17 mouse cellular contexts compared by ENCODE assay signal in genomic region chr9:30777816-30778215, GRCm38 (mm10).
"Had no signal": no experiment of that assay in that cellular context is flagged by ENCODE, and none has a peak within 500 bp of the region (broad histone marks: within the 10 kb centered on the region; RNA-seq: fewer than 3 reads in every experiment).

No protein-coding gene starts in this region.

- H3K9me3 ChIP-seq: lung, embryonic 15.5 days; midbrain, embryonic 12.5 days; neural tube, embryonic 12.5 days; stomach, embryonic 15.5 days had no signal

- DNase-seq: liver, postnatal 0 days; lung, adult 2 months; lung, postnatal 14 days; lung, postnatal 36 days; midbrain, embryonic 14.5 days; right cerebral cortex, postnatal 14 days; thymus, adult 2 months; thymus, postnatal 25 days; thymus, postnatal 4 days had no signal

- H3K4me2 ChIP-seq: lung, embryonic 15.5 days; midbrain, embryonic 12.5 days; neural tube, embryonic 12.5 days; stomach, embryonic 15.5 days had no signal

- H3K27ac ChIP-seq: lung, embryonic 15.5 days; macrophage; midbrain, embryonic 12.5 days; neural tube, embryonic 12.5 days; stomach, embryonic 15.5 days; stomach, postnatal 0 days had no signal

- H3K9ac ChIP-seq: liver, postnatal 0 days; lung, embryonic 15.5 days; midbrain, embryonic 12.5 days; neural tube, embryonic 12.5 days; stomach, embryonic 15.5 days had no signal

- ATAC-seq: liver, postnatal 0 days; lung, postnatal 0 days had no signal

- H3K27me3 ChIP-seq: lung, embryonic 15.5 days; megakaryocyte, embryonic 14.5 days; midbrain, embryonic 12.5 days; neural tube, embryonic 12.5 days; stomach, embryonic 15.5 days had no signal

- H3K36me3 ChIP-seq: lung, embryonic 15.5 days; midbrain, embryonic 12.5 days; neural tube, embryonic 12.5 days; stomach, embryonic 15.5 days had no signal

- H3K4me1 ChIP-seq: lung, embryonic 15.5 days; megakaryocyte, embryonic 14.5 days; midbrain, embryonic 12.5 days; neural tube, embryonic 12.5 days; stomach, embryonic 15.5 days had no signal

- H3K4me3 ChIP-seq: lung, embryonic 15.5 days; megakaryocyte, embryonic 14.5 days; midbrain, embryonic 12.5 days; neural tube, embryonic 12.5 days; stomach, embryonic 15.5 days had no signal
